Comparison of ENCODE assay signal across 8 mouse cellular contexts in the genomic region with DNA sequence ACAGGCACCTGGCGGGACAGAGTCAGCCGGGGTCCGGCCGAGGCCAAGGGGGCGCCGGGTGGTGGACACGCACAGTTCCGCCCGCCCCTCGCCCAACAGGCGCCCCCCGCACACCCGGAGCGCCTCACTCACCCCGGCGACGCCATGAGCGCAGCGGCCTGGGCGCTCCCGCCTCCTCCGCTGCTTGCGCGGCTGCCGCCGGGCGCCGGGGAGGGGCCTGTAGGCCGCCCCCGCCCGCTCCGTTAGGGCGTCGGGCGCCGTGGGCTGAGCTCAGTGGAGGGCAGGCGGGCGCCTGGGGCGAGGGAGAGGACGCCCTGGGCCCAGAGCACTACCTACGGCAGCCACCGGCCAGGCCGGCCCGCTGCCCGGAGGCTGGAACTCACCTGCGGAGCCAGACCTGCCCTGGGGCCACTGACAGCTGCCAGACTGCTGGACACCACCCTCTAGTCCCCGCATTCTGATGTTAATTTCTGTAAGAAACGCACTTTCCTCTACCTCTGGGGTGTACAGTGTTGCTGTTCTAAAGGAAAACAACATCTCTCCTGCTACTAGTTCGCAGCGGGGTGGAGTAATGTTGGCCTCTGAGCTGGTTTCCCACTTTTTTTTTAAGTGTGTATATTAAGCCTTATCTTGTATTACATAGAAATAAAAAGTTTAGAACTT. TPM values are rescaled to one million over a fixed set of nuclear protein-coding genes. Genes with fewer than 3 reads are reported as not detected.
DNase-seq lines count a peak whose midpoint lies in the region; ATAC-seq lines count a peak whose summit lies in the region.

No protein-coding gene starts in this region.

- under 1% methylated on average over 46 of the region's 50 CpGs for WGBS in intestine, embryonic 14.5 days

- no peaks in the 10 kb centered on the region for H3K4me1 ChIP-seq in intestine, embryonic 14.5 days (replicated peaks; ENCODE audit: control insufficient read depth, insufficient read depth, low read length)

- no peaks in the 10 kb centered on the region for H3K27me3 ChIP-seq in intestine, embryonic 14.5 days (replicated peaks; ENCODE audit: control insufficient read depth, insufficient read depth, low read length)

- no peaks in the 10 kb centered on the region for H3K9me3 ChIP-seq in intestine, embryonic 14.5 days (ENCODE audit: control insufficient read depth, low read length)

- peak; percentile 91 for ATAC-seq in intestine, embryonic 14.5 days (replicated peaks; ENCODE audit: low FRiP score, low TSS enrichment, low read depth)

- peak overlapping the region; percentile 82 for H3K4me2 ChIP-seq in intestine, embryonic 14.5 days (ENCODE audit: low read length)

- no peaks in the 10 kb centered on the region for H3K36me3 ChIP-seq in intestine, embryonic 14.5 days (ENCODE audit: control insufficient read depth, insufficient read depth, low read length)

- DNase-seq in adrenal gland, adult 2 months = peak; percentile 91
- peak; percentile 66 for DNase-seq in embryo, embryonic 10.5 days (ENCODE audit: low spot score)
- peak; percentile 86 for DNase-seq in gastrocnemius, postnatal 25 days
- DNase-seq in intestine, embryonic 14.5 days (ENCODE audit: low spot score) = peak; percentile 77
- peak; percentile 72 to 85 for DNase-seq in left cerebral cortex, postnatal 36 days (ENCODE audit: low spot score in 2 of 2)
- DNase-seq in mesoderm, embryonic 11.5 days (ENCODE audit: low read depth, low spot score) = peak; percentile 57
- DNase-seq in right cerebral cortex, postnatal 25 days = peak; percentile 86
- DNase-seq in urinary bladder, postnatal 4 days (ENCODE audit: low spot score in 2 of 2) = peak; percentile 67 to 72

- intact Hi-C loops in left cerebral cortex, postnatal 36 days (cut with DNase I) = no loop called here

- H3K9ac ChIP-seq in intestine, embryonic 14.5 days (ENCODE audit: low read length) = peak overlapping the region; percentile 95

- peak overlapping the region; percentile 82 for H3K27ac ChIP-seq in intestine, embryonic 14.5 days (ENCODE audit: low read depth)

- peak overlapping the region; percentile 83 for H3K4me3 ChIP-seq in intestine, embryonic 14.5 days (ENCODE audit: low read depth, low read length)

RNA-seq across cellular contexts. Expression of gene Urgcp, which starts 21.1 kb away (rescaled TPM):
- 10 to 100 TPM; 63.8 to 65.2 TPM for total RNA-seq in adrenal gland, adult 2 months (2021)
- 30.6 and 34.0 TPM in 2 replicates for polyA plus RNA-seq in adrenal gland, adult 2 months (2012; rRNA removed)
- 10 to 100 TPM; 39.0 to 41.3 TPM for total RNA-seq in gastrocnemius, postnatal 25 days (2021)
- polyA plus RNA-seq in intestine, embryonic 14.5 days (2014; fragmentation: Nextera tagmentation; extraction: Ambion mirVana) = 17.6 and 18.2 TPM in 2 replicates
- 10 to 100 TPM; 65.6 to 75.2 TPM for total RNA-seq in left cerebral cortex, postnatal 36 days (2021)

RNA-seq across cellular contexts. Expression of gene Mrps24, which starts 25.6 kb away (rescaled TPM):
- 100 to 1,000 TPM; 137 to 178 TPM for total RNA-seq in adrenal gland, adult 2 months (2021)
- 740 and 796 TPM in 2 replicates for polyA plus RNA-seq in adrenal gland, adult 2 months (2012; rRNA removed)
- 10 to 100 TPM; 89.1 to 96.9 TPM for total RNA-seq in gastrocnemius, postnatal 25 days (2021)
- 229 and 246 TPM in 2 replicates for polyA plus RNA-seq in intestine, embryonic 14.5 days (2014; fragmentation: Nextera tagmentation; extraction: Ambion mirVana)
- 10 to 100 TPM; 64.7 to 71.7 TPM for total RNA-seq in left cerebral cortex, postnatal 36 days (2021)

RNA-seq across cellular contexts. Expression of gene Dbnl, which starts 47.2 kb away (rescaled TPM):
- 10 to 100 TPM; 66.6 to 79.3 TPM for total RNA-seq in adrenal gland, adult 2 months (2021)
- polyA plus RNA-seq in adrenal gland, adult 2 months (2012; rRNA removed) = 45.7 and 58.2 TPM in 2 replicates
- total RNA-seq in gastrocnemius, postnatal 25 days (2021) = 10 to 100 TPM; 11.7 to 14.8 TPM
- 116 and 126 TPM in 2 replicates for polyA plus RNA-seq in intestine, embryonic 14.5 days (2014; fragmentation: Nextera tagmentation; extraction: Ambion mirVana)
- 10 to 100 TPM; 69.2 to 72.2 TPM for total RNA-seq in left cerebral cortex, postnatal 36 days (2021)

Comparison
In these comparisons a context has a peak if more than half of its experiments do, and no peak if none do; other contexts are left out.
1. Peak in every context shown above with its lines: DNase-seq, ATAC-seq, H3K4me3 ChIP-seq and H3K27ac ChIP-seq.
2. RNA of gene Dbnl, which starts 47.2 kb away (total RNA-seq): 66.6 to 79.3 TPM in adrenal gland, adult 2 months and 69.2 to 72.2 TPM in left cerebral cortex, postnatal 36 days; 11.7 to 14.8 TPM in gastrocnemius, postnatal 25 days; every median in the first group is over 4 times any median in the second.